In the genomic region with DNA sequence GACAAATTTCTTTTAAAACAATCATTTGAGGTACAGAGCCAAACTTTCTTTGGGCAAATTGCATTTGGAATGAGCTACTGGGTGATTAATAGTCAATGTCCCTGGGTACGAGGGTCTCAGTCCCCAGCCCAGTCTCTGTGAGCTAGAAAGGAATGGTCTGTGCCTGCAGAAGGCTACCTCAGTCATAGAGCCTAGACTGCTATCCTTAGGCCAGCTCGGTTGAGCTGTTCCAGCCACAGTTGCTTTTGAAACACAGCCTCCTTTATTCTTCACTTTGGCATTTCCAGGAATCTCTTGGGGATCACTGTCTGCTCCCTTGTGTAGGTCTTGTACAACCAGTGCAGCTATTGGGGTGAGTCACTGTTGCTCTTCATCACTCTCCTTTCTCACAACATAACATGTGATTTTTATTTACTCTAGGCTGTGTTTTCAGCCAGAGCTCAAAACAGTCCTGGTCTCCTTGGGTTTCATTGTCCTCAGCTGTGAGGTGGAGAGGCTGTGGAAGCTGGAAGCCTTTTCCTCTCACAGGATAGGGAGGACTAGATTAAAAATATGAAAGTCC, we compare ENCODE assay signal across 18 mouse cellular contexts.
DNase-seq lines count a peak whose midpoint lies in the region; ATAC-seq and TF ChIP-seq lines count a peak whose summit lies in the region.
"Had no signal": no experiment of that assay in that cellular context is flagged by ENCODE, and none has a peak within 500 bp of the region (broad histone marks: within the 10 kb centered on the region; RNA-seq: fewer than 3 reads in every experiment).

No protein-coding gene starts in this region.

- in situ Hi-C loops in Patski (cut with MboI; ENCODE audit: low pct_unique_long_range_greater_than_20kb), result no loop called here

- H3K4me1 ChIP-seq in forebrain, embryonic 16.5 days (replicated peaks; ENCODE audit: control insufficient read depth, insufficient read depth, low read length), result no peaks in the 10 kb centered on the region
- no peaks in the 10 kb centered on the region for H3K4me1 ChIP-seq in forebrain, embryonic 11.5 days (replicated peaks; ENCODE audit: control insufficient read depth, insufficient read depth, low read length)
- H3K4me1 ChIP-seq in hindbrain, postnatal 0 days (ENCODE audit: insufficient read depth, low read length), result no peaks in the 10 kb centered on the region
- no peaks in the 10 kb centered on the region for H3K4me1 ChIP-seq in hindbrain, embryonic 12.5 days
- H3K4me1 ChIP-seq: forebrain, embryonic 13.5 days; liver, embryonic 15.5 days had no signal

- H3K27ac ChIP-seq in forebrain, embryonic 16.5 days (ENCODE audit: low read length), result no peak overlapping the region
- no peak overlapping the region for H3K27ac ChIP-seq in forebrain, embryonic 11.5 days (ENCODE audit: low read depth, low read length)
- no peak overlapping the region for H3K27ac ChIP-seq in hindbrain, postnatal 0 days
- no peak overlapping the region for H3K27ac ChIP-seq in hindbrain, embryonic 12.5 days
- H3K27ac ChIP-seq: embryonic facial prominence, embryonic 13.5 days; forebrain, embryonic 13.5 days; hindbrain, embryonic 14.5 days; liver, embryonic 15.5 days; macrophage had no signal

- POLR2A ChIA-PET in Patski (lab: Charles Lee), result interaction anchor here (0.6 kb wide), 1 partner anchor 97 kb away, joined by 4 read pairs; no protein-coding TSS in a partner anchor

- H3K9me3 ChIP-seq in forebrain, embryonic 16.5 days (ENCODE audit: control insufficient read depth, low read length), result no peaks in the 10 kb centered on the region
- no peaks in the 10 kb centered on the region for H3K9me3 ChIP-seq in forebrain, embryonic 11.5 days (ENCODE audit: control insufficient read depth, low read length)
- no peaks in the 10 kb centered on the region for H3K9me3 ChIP-seq in hindbrain, postnatal 0 days (ENCODE audit: low read length)
- no peaks in the 10 kb centered on the region for H3K9me3 ChIP-seq in hindbrain, embryonic 12.5 days (replicated peaks)
- H3K9me3 ChIP-seq: embryonic facial prominence, embryonic 13.5 days; forebrain, embryonic 13.5 days; liver, embryonic 15.5 days had no signal

- H3K4me2 ChIP-seq in forebrain, embryonic 16.5 days (ENCODE audit: low read length), result no peak overlapping the region
- H3K4me2 ChIP-seq in forebrain, embryonic 11.5 days (ENCODE audit: low read depth, low read length, severe bottlenecking), result no peak overlapping the region
- no peak overlapping the region for H3K4me2 ChIP-seq in hindbrain, postnatal 0 days (ENCODE audit: low read depth, low read length)
- H3K4me2 ChIP-seq in hindbrain, embryonic 12.5 days (replicated peaks), result no peak overlapping the region
- H3K4me2 ChIP-seq: embryonic facial prominence, embryonic 13.5 days; forebrain, embryonic 13.5 days; hindbrain, embryonic 14.5 days; liver, embryonic 15.5 days had no signal

- no peaks in the 10 kb centered on the region for H3K36me3 ChIP-seq in forebrain, embryonic 16.5 days (ENCODE audit: control insufficient read depth, insufficient read depth)
- no peaks in the 10 kb centered on the region for H3K36me3 ChIP-seq in forebrain, embryonic 11.5 days (ENCODE audit: control insufficient read depth, insufficient read depth, low read length)
- H3K36me3 ChIP-seq in hindbrain, postnatal 0 days (ENCODE audit: insufficient read depth, low read length), result no peaks in the 10 kb centered on the region
- peaks cover 10% of the 10 kb centered on the region; the same call in 1 of the 2 replicates for H3K36me3 ChIP-seq in hindbrain, embryonic 12.5 days
- H3K36me3 ChIP-seq: G1E; liver, embryonic 15.5 days had no signal

- no peak overlapping the region for H3K4me3 ChIP-seq in forebrain, embryonic 16.5 days (replicated peaks; ENCODE audit: low read length)
- H3K4me3 ChIP-seq in forebrain, embryonic 11.5 days (ENCODE audit: low read depth, low read length), result no peak overlapping the region
- H3K4me3 ChIP-seq in hindbrain, postnatal 0 days (ENCODE audit: low read length), result no peak overlapping the region
- H3K4me3 ChIP-seq in hindbrain, embryonic 12.5 days, result no peak overlapping the region
- H3K4me3 ChIP-seq: embryonic facial prominence, embryonic 13.5 days; forebrain, embryonic 13.5 days; liver, embryonic 15.5 days had no signal

- DNase-seq in forebrain, embryonic 11.5 days (ENCODE audit: low spot score), result no peak
- DNase-seq in hindbrain, postnatal 0 days (ENCODE audit: low spot score), result no peak
- no peak for DNase-seq in Patski (ENCODE audit: low read depth, low spot score)
- peak; percentile 56 to 61 for DNase-seq in heart, postnatal 10 days
- no peak for DNase-seq in urinary bladder, postnatal 4 days (ENCODE audit: low spot score in 2 of 2)
- DNase-seq: cerebellum, adult 9-10 months; gastrocnemius, postnatal 36 days; thymus, postnatal 36 days had no signal

- TF ChIP-seq CTCF in hindbrain, postnatal 0 days (IDR thresholded peaks at IDR 0.05; ENCODE audit: low read depth), result no peak
- TF ChIP-seq CTCF in Patski (IDR thresholded peaks at IDR 0.05), result no peak

- no peak overlapping the region for H3K9ac ChIP-seq in forebrain, embryonic 16.5 days (replicated peaks; ENCODE audit: low read depth, low read length)
- H3K9ac ChIP-seq in forebrain, embryonic 11.5 days (ENCODE audit: low read length), result no peak overlapping the region
- no peak overlapping the region for H3K9ac ChIP-seq in hindbrain, postnatal 0 days (replicated peaks; ENCODE audit: low read length)
- H3K9ac ChIP-seq in hindbrain, embryonic 12.5 days, result no peak overlapping the region
- H3K9ac ChIP-seq: embryonic facial prominence, embryonic 13.5 days; forebrain, embryonic 13.5 days; hindbrain, embryonic 14.5 days; liver, embryonic 15.5 days had no signal

- intact Hi-C loops in heart, postnatal 10 days (cut with DNase I), result no loop called here

- CTCF ChIA-PET in Patski (lab: Charles Lee), result interaction anchor here (0.8 to 1.4 kb wide), 3 partner anchors 39 to 117 kb away, joined by 3 to 5 read pairs (median 5); no protein-coding TSS in a partner anchor

- H3K27me3 ChIP-seq in forebrain, embryonic 16.5 days (replicated peaks; ENCODE audit: control insufficient read depth, insufficient read depth, low read length), result no peaks in the 10 kb centered on the region
- H3K27me3 ChIP-seq in forebrain, embryonic 11.5 days (ENCODE audit: control insufficient read depth, insufficient read depth, low read length), result no peaks in the 10 kb centered on the region
- H3K27me3 ChIP-seq in hindbrain, postnatal 0 days (ENCODE audit: insufficient read depth, low read length), result no peaks in the 10 kb centered on the region
- H3K27me3 ChIP-seq in hindbrain, embryonic 12.5 days, result no peaks in the 10 kb centered on the region
- H3K27me3 ChIP-seq in Patski, result no peaks in the 10 kb centered on the region
- H3K27me3 ChIP-seq: embryonic facial prominence, embryonic 13.5 days; forebrain, embryonic 13.5 days; liver, embryonic 15.5 days had no signal

- ATAC-seq in forebrain, embryonic 16.5 days, result peak; percentile 52; the same call in 1 of the 2 replicates
- no peak for ATAC-seq in forebrain, embryonic 11.5 days (replicated peaks; ENCODE audit: low FRiP score)
- ATAC-seq in hindbrain, postnatal 0 days, result peak; percentile 53; the same call in 1 of the 2 replicates
- ATAC-seq in hindbrain, embryonic 12.5 days (ENCODE audit: low FRiP score), result no peak
- ATAC-seq in Patski, result peak; percentile 32
- ATAC-seq: activated CD4-positive, CD25-positive, alpha-beta regulatory T cell, adult 4 months; forebrain, embryonic 13.5 days; midbrain, embryonic 16.5 days had no signal

- WGBS in forebrain, embryonic 16.5 days, result 39% methylated on average over 2 of the region's 2 CpGs
- WGBS in forebrain, embryonic 11.5 days, result 74% methylated on average over 2 of the region's 2 CpGs
- 47% methylated on average over 2 of the region's 2 CpGs for WGBS in hindbrain, postnatal 0 days
- WGBS in hindbrain, embryonic 12.5 days, result 70% methylated on average over 2 of the region's 2 CpGs

Comparison
In these comparisons a context has a peak if more than half of its experiments do, and no peak if none do; other contexts are left out.
1. ATAC-seq: peak in forebrain, embryonic 16.5 days (single experiment), hindbrain, postnatal 0 days (single experiment) and Patski (single experiment); none in forebrain, embryonic 11.5 days (single experiment) and hindbrain, embryonic 12.5 days (single experiment).
2. DNase-seq: peak in heart, postnatal 10 days (2 of 2); none in forebrain, embryonic 11.5 days (single experiment), hindbrain, postnatal 0 days (single experiment), Patski (single experiment) and urinary bladder, postnatal 4 days (0 of 2).